Mouse (Mus musculus): ENCODE measurements around the gene Mtcl1. TPM values are rescaled to one million over a fixed set of nuclear protein-coding genes. Genes with fewer than 3 reads are reported as not detected.

Mtcl1 gene
- polyA plus RNA-seq, 1 experiment = not detected

DNA sequence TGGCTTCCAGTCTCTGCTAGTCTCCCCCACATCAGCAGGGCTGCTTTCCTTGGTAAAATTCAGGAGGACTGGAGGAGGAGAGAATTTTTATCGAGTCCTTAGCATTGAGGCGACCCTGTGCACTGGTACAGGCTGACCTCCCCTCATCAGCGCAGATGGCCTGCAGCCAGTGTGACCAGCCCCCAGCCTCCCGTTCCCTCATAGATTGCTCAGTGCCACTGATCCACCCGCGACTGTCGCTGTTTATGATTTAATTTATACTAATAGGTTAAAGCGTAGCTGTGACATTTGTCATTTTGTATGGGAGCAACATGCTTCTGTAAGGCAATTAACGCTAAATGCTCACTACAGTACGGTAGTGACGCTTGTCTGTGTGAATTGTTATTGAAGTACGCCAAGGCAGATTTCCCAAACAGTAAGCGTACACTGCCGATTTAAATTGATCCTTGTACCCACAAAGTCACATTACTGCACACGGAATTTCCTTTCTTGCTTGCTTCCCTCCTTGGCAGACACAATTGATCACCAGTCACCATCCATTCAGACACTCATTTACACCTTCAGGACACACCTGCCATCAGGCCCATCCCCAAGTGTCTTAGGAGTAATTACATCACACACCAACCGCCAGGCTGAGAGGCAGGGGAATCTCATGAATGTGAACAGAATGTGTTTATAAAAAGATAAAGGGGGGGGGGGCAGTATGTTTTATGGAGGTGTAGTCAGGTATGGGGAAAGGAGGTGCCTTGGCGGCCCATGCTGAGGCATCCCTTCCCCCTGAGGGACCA, 31.1 kb upstream of the Mtcl1 start:
- Histone ChIP-seq H3K4me1 (ENCODE audit: control insufficient read depth, insufficient read depth, low read length) (no peaks in the 10 kb centered on the region), H3K27ac (ENCODE audit: insufficient read depth, low read depth, low read length) (no peak overlapping the region), H3K4me3 (ENCODE audit: insufficient read depth, low read length) (no peak overlapping the region)
- no peak for TF ChIP-seq POLR2A (IDR thresholded peaks at IDR 0.05; ENCODE audit: borderline replicate concordance, low read depth, low read length)
- no peak for TF ChIP-seq CTCF (IDR thresholded peaks at IDR 0.05; ENCODE audit: low read depth, low read length)

GRCm38 (mm10) chr17:66479813-66480490, 30.4 kb upstream of the Mtcl1 start:
- no peak overlapping the region for H3K27ac ChIP-seq (ENCODE audit: insufficient read depth, low read depth, low read length)
- H3K4me3 ChIP-seq (ENCODE audit: insufficient read depth, low read length) = 0 out of 2 replicates have a peak overlapping the region, but pooled peaks have one; percentile 19
- H3K4me1 ChIP-seq (ENCODE audit: control insufficient read depth, insufficient read depth, low read length) = no peaks in the 10 kb centered on the region
- TF ChIP-seq POLR2A (IDR thresholded peaks at IDR 0.05; ENCODE audit: borderline replicate concordance, low read depth, low read length) = no peak

DNA sequence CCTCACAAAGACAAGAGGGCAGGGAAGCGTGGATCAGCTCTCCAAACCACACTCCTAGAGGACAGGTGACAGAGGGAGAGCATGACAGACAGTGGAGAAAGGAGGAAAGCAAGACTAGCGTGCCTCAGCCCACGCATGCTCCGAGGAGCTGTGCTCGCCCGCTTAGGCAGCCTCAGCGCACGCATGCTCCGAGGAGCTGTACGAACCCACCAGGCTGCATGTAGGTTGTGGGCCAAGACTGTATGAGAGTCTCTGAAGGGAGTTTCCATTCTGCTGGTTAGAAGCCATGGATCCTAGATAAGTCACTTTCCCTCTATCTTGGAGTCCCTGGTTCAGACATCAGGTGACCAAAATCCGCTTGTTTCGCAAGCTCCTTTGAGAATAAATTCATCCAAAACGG, 29.8 kb upstream of the Mtcl1 start:
- no peak overlapping the region for H3K27ac ChIP-seq (ENCODE audit: insufficient read depth, low read depth, low read length)
- peak overlapping the region; percentile 13 for H3K4me3 ChIP-seq (ENCODE audit: insufficient read depth, low read length)
- TF ChIP-seq POLR2A (IDR thresholded peaks at IDR 0.05; ENCODE audit: borderline replicate concordance, low read depth, low read length) (no peak), CTCF (IDR thresholded peaks at IDR 0.05; ENCODE audit: low read depth, low read length) (no peak)
- no peaks in the 10 kb centered on the region for H3K4me1 ChIP-seq (ENCODE audit: control insufficient read depth, insufficient read depth, low read length)

DNA sequence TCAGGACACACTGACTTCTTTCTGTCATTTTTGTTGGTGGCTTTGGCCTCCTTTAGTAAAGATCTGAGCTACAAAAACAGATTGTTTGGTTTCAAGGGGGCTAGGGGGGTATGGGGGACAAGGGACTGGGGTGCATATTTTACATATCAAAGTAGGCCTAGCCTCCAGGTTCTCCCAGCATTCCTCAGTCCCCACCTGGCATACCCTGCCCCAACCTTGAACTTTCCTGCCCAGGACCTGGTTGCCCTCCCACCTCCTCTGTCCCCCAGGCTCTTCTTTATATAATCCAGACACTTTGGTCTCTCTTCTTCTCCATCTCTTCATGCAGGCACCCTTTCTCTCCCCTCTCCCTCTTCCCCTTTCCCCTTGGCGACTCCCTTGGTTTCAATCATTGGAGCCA, 23.7 kb upstream of the Mtcl1 start:
- no peaks in the 10 kb centered on the region for H3K4me1 ChIP-seq (ENCODE audit: control insufficient read depth, insufficient read depth, low read length)
- no peak for TF ChIP-seq CTCF (IDR thresholded peaks at IDR 0.05; ENCODE audit: low read depth, low read length)
- no peak for TF ChIP-seq POLR2A (IDR thresholded peaks at IDR 0.05; ENCODE audit: borderline replicate concordance, low read depth, low read length)
- H3K4me3 ChIP-seq (ENCODE audit: insufficient read depth, low read length) = no peak overlapping the region
- no peak overlapping the region for H3K27ac ChIP-seq (ENCODE audit: insufficient read depth, low read depth, low read length)

- no peak for TF ChIP-seq POLR2A (IDR thresholded peaks at IDR 0.05; ENCODE audit: borderline replicate concordance, low read depth, low read length)
- TF ChIP-seq CTCF (IDR thresholded peaks at IDR 0.05; ENCODE audit: low read depth, low read length) = no peak
- no peak overlapping the region for H3K27ac ChIP-seq (ENCODE audit: insufficient read depth, low read depth, low read length)
- no peak overlapping the region for H3K4me3 ChIP-seq (ENCODE audit: insufficient read depth, low read length)
- H3K4me1 ChIP-seq (ENCODE audit: control insufficient read depth, insufficient read depth, low read length) = no peaks in the 10 kb centered on the region
These were observed 22.2 kb upstream of the Mtcl1 start for GRCm38 (mm10) chr17:66471775-66472174.

DNA sequence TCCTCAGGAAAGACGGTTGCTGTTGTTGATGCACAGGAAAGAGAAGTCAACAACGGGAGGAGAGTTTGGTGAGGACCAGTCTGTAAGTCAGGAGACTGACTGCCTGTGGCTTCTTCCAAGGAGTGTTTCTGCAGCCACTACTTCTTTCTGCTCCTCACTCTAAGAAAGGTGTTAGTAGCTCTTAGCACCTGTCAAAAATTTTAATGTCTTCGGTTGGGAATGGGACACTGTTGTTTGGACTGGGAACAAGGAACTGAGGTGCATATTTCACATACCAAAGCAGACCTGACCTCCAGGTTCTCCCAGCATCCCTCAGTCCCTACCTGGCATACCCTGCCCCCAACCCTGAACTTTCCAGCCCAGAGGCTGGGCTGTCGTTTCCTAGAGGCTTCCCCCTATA, 21.7 kb upstream of the Mtcl1 start:
- TF ChIP-seq CTCF (IDR thresholded peaks at IDR 0.05; ENCODE audit: low read depth, low read length) (no peak), POLR2A (IDR thresholded peaks at IDR 0.05; ENCODE audit: borderline replicate concordance, low read depth, low read length) (no peak)
- Histone ChIP-seq H3K4me3 (ENCODE audit: insufficient read depth, low read length) (no peak overlapping the region), H3K27ac (ENCODE audit: insufficient read depth, low read depth, low read length) (no peak overlapping the region), H3K4me1 (ENCODE audit: control insufficient read depth, insufficient read depth, low read length) (no peaks in the 10 kb centered on the region)

GRCm38 (mm10) chr17:66470020-66470419, 20.5 kb upstream of the Mtcl1 start:
- no peak overlapping the region for H3K4me3 ChIP-seq (ENCODE audit: insufficient read depth, low read length)

GRCm38 (mm10) chr17:66457278-66457677, 7.7 kb upstream of the Mtcl1 start:
- TF ChIP-seq POLR2A (IDR thresholded peaks at IDR 0.05; ENCODE audit: borderline replicate concordance, low read depth, low read length) (no peak), CTCF (IDR thresholded peaks at IDR 0.05; ENCODE audit: low read depth, low read length) (no peak)
- Histone ChIP-seq H3K4me3 (ENCODE audit: insufficient read depth, low read length) (no peak overlapping the region), H3K4me1 (ENCODE audit: control insufficient read depth, insufficient read depth, low read length) (no peaks in the 10 kb centered on the region), H3K27ac (ENCODE audit: insufficient read depth, low read depth, low read length) (no peak overlapping the region)

More at GRCm38 (mm10) chr17:66470020-66470419, 20.5 kb upstream of the Mtcl1 start:
- Histone ChIP-seq H3K4me1 (ENCODE audit: control insufficient read depth, insufficient read depth, low read length) (no peaks in the 10 kb centered on the region), H3K27ac (ENCODE audit: insufficient read depth, low read depth, low read length) (no peak overlapping the region)
- TF ChIP-seq POLR2A (IDR thresholded peaks at IDR 0.05; ENCODE audit: borderline replicate concordance, low read depth, low read length) (no peak), CTCF (IDR thresholded peaks at IDR 0.05; ENCODE audit: low read depth, low read length) (no peak)

DNA sequence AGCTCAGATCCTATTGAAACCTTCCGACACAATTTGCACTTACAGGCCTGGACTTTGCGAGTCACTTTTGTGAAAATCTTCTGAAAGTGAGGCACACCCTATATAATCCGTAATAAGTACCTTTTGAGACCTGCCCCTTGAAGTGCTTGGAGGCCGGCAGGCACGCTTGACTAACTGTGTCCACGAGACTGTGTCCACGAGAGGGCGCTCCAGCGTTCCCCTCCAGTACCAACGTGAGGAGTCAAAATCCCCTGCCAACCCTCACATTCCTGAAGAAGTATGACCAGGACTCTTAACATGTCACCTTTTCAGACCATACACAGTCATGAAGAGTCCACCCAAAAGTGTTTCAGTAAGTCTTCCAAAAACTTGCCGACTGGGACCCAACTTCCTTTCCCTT, 1.6 kb upstream of the Mtcl1 start:
- Histone ChIP-seq H3K27ac (ENCODE audit: insufficient read depth, low read depth, low read length) (no peak overlapping the region), H3K4me3 (ENCODE audit: insufficient read depth, low read length) (no peak overlapping the region), H3K4me1 (ENCODE audit: control insufficient read depth, insufficient read depth, low read length) (no peaks in the 10 kb centered on the region)
- TF ChIP-seq CTCF (IDR thresholded peaks at IDR 0.05; ENCODE audit: low read depth, low read length) (peak; percentile 63), POLR2A (IDR thresholded peaks at IDR 0.05; ENCODE audit: borderline replicate concordance, low read depth, low read length) (no peak)

DNA sequence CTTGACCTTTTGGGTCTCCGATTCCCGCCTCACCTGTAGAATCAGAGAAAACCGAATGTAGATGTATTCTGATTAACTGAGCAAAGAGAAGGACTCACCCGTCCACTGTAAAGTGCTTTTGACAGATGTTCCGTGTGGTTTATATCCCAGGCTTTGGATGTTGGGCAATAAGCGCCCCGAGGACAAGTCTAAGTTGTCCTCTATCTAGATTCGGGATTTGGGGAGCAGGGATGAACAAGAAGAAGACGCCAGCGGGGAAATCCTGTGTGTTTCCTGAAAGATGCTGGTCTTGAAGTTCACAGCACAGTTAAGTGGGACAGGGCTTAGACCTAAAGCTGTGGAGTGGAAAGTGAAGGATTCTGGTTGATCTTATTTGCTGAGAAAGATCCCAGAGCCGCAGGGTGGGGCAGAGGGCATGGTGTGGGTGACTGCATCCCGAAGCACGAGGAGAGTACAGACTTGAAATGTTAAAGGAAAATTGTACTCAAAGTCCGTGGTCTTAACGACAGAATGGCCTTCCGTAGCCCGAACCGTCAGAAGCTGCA, 1.0 kb upstream of the Mtcl1 start:
- Histone ChIP-seq H3K27ac (ENCODE audit: insufficient read depth, low read depth, low read length) (no peak overlapping the region), H3K4me1 (ENCODE audit: control insufficient read depth, insufficient read depth, low read length) (no peaks in the 10 kb centered on the region), H3K4me3 (ENCODE audit: insufficient read depth, low read length) (0 out of 2 replicates have a peak overlapping the region, but pooled peaks have one; percentile 45)
- no peak for TF ChIP-seq POLR2A (IDR thresholded peaks at IDR 0.05; ENCODE audit: borderline replicate concordance, low read depth, low read length)
- TF ChIP-seq CTCF (IDR thresholded peaks at IDR 0.05; ENCODE audit: low read depth, low read length) = no peak
